Mouse (Mus musculus): ENCODE results near the gene Sh2d5.

GRCm38 (mm10) chr4:138252231-138252630, 2.0 kb downstream of the Sh2d5 start:
- TF ChIP-seq POLR2A (IDR thresholded peaks at IDR 0.05; ENCODE audit: low read depth, low read length) (no peak), CTCF (IDR thresholded peaks at IDR 0.05; ENCODE audit: extremely low read depth, insufficient read length, insufficient replicate concordance, low read depth, low read length) (no peak)
